Mouse (Mus musculus) lung, embryonic 14.5 days (tissue): ENCODE results near the gene Adig. TPM values are rescaled to one million over a fixed set of nuclear protein-coding genes. Genes with fewer than 3 reads are reported as not detected.
A peak's percentile ranks its signal among the peaks of the same experiment; 100 is the strongest.

Experiments
- ATAC-seq: fragments of 200-750 bp; cut with Nextera tagmentation; 2 replicates; pipeline ENCODE4 v1.8.0; 2017; ENCODE audit warnings: mild to moderate bottlenecking, moderate TSS enrichment, moderate library complexity; ENCODE audit not compliant: insufficient read depth
- DNase-seq: peaks from one replicate; pipeline ENCODE4 v3.0.0-alpha.2; 2015
- H3K27ac ChIP-seq: fragments of 300-500 bp; sonication (generic); 2 replicates; pipeline ENCODE4 v1.5.1; 2014; ENCODE audit warnings: low read depth, mild to moderate bottlenecking, moderate library complexity
- H3K27me3 ChIP-seq: fragments of 300-500 bp; sonication (generic); 2 replicates; pipeline ENCODE4 v1.6.1; 2014; ENCODE audit warnings: low read length, control low read depth; ENCODE audit not compliant: insufficient read depth
- H3K36me3 ChIP-seq: fragments of 300-500 bp; sonication (generic); 2 replicates; pipeline ENCODE4 v1.6.1; 2014; ENCODE audit warnings: control low read depth; ENCODE audit not compliant: insufficient read depth
- H3K4me1 ChIP-seq: fragments of 300-500 bp; sonication (generic); 2 replicates; pipeline ENCODE4 v1.6.1; 2014; ENCODE audit warnings: antibody characterized with exemption, control low read depth; ENCODE audit not compliant: insufficient read depth
- H3K4me2 ChIP-seq: fragments of 300-500 bp; sonication (generic); 2 replicates; pipeline ENCODE4 v1.6.1; 2014; ENCODE audit warnings: mild to moderate bottlenecking
- H3K4me3 ChIP-seq: fragments of 300-500 bp; sonication (generic); 2 replicates; pipeline ENCODE4 v1.5.1; 2014; ENCODE audit warnings: low read depth, low read length
- H3K9ac ChIP-seq: fragments of 300-500 bp; sonication (generic); 2 replicates; pipeline ENCODE4 v1.6.1; 2014
- H3K9me3 ChIP-seq: fragments of 300-500 bp; sonication (generic); 2 replicates; pipeline ENCODE4 v1.6.1; 2016; ENCODE audit warnings: low read depth, low read length, control low read depth
- CTCF ChIP-seq: IDR thresholded peaks from 2 replicates; pipeline ENCODE4 v1.5.1; 2016; ENCODE audit warnings: antibody characterized with exemption, low read depth
- WGBS: fragments of 180-500 bp; shearing (Covaris S2); extraction: QIAGEN DNeasy Blood & Tissue Kit; methylation state at CpG from one replicate; pipeline ENCODE4 v1.1.7; 2014; 5-methylcytosine and 5-hydroxymethylcytosine counted together
- polyA plus RNA-seq: library from polyadenylated mRNA; unstranded; fragments of >200 nt; fragmentation: Nextera tagmentation; extraction: Ambion mirVana; gene quantifications from 2 replicates; pipeline ENCODE4 v1.2.1, GENCODE M21; 2014

Adig gene
- polyA plus RNA-seq, 1 experiment from 2014 or later: 0.42 TPM

DNA sequence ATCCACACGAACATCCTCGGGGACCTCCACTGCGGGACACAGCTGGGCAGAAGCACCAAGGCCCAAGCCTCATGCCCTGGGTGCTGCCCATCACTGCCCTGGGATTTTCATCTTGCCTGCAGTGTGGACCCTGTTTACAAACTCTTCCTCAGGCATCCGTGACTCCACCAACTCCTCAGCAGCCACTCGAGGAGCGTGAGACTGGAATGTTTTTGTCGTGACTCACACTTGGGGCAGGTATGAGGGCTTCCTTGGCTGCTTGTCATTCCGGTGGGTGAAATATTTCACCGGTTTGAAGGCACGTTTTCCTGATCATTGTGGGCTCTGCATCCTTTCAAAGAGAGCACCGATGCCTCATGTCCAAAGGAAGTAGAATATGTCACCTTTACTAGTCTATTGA is 16.7 kb downstream of the Adig start:
- Histone ChIP-seq H3K27ac (no peak overlapping the region), H3K9me3 (no peaks in the 10 kb centered on the region), H3K27me3 (no peaks in the 10 kb centered on the region), H3K9ac (no peak overlapping the region), H3K4me1 (no peaks in the 10 kb centered on the region), H3K4me3 (no peak overlapping the region), H3K36me3 (no peaks in the 10 kb centered on the region), H3K4me2 (no peak overlapping the region)
- DNase-seq (peak; percentile 19), ATAC-seq (no peak)
- 50% methylated on average over 11 of the region's 11 CpGs for WGBS
- no peak for TF ChIP-seq CTCF

DNA sequence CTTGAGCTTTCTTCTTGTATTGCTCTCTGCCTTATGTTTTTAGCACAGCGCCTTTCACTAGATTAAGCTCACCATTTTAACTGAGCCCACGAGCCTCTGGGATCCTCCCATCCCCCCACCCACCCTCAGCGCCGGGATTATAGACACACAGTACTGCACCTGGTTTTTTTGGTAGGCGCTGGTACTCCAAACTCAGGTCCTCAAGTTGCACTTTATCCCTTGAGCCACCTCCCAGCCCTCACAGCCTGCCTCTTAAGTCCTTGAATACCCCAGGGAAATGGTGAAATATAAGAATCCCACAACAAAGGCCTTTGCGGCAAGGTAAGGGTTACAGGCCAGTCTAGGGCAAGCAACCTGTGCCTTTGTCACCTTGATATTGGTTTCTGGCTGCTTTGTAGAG is 17.4 kb downstream of the Adig start:
- no peak overlapping the region for H3K9ac ChIP-seq
- H3K4me3 ChIP-seq: no peak overlapping the region
- ATAC-seq: no peak
- H3K4me2 ChIP-seq: no peak overlapping the region
- WGBS: 68% methylated on average over 6 of the region's 6 CpGs
- no peaks in the 10 kb centered on the region for H3K36me3 ChIP-seq
- H3K27ac ChIP-seq: no peak overlapping the region
- no peaks in the 10 kb centered on the region for H3K27me3 ChIP-seq
- TF ChIP-seq CTCF: no peak
- no peak for DNase-seq
- H3K4me1 ChIP-seq: no peaks in the 10 kb centered on the region
- H3K9me3 ChIP-seq: no peaks in the 10 kb centered on the region

DNA sequence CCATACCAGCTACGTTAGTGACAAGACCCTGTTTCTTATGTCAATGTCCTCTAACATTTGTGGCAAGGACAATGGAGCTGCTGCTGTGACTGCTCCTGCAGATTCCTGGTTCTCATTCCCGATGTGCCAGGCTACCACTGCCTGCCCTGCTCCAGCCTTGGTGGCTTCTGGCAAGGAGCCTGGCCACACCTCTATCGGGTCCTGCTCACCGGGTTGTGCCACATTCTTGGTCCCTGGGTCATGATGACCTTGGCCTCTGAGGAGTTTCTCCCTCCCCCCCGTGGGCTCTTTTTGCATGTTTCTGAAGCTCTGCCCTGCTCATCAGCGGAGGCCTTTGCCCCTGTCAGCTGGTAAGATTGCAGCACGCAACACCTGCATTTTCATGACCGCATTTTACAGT is 20.6 kb downstream of the Adig start:
- Histone ChIP-seq H3K9me3 (no peaks in the 10 kb centered on the region), H3K9ac (no peak overlapping the region), H3K27ac (no peak overlapping the region), H3K4me1 (no peaks in the 10 kb centered on the region), H3K4me3 (no peak overlapping the region), H3K36me3 (no peaks in the 10 kb centered on the region), H3K4me2 (no peak overlapping the region), H3K27me3 (no peaks in the 10 kb centered on the region)
- WGBS: 68% methylated on average over 8 of the region's 8 CpGs
- no peak for ATAC-seq
- TF ChIP-seq CTCF: no peak
- DNase-seq: no peak

DNA sequence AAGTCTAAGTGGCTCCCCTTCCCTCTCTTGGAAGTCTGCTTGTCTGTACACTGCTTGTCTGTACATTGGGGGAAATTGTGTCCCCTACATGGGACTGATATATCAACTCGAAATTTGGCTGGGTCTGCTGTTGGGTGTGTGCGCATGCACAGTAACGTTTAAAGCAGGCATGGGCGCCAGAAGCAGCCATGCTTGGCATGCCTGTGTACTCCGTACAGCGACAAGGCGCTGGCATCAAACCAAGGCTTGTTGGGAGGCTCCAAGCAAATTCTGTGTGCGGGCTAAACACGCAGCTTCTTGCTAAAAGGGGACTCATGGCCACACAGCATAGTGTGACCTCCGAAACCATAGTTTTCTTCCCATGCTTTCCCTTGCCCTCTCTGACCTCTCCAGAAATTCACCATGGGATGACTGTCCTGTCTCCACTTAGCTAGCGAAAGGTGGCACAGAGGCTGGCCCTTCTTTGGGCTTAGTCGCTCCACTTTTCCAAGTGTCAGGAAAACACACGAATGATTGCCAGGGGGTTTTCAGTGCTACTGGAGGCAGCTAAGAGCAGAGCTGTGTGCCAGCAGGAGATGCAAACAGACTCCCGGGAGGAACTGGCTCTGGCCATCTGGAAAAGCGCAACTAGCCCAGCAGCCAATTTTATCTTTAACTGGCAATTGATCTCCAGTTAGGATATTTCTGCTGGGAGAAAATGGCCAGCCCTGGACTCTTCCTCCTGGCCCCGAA is 21.9 kb downstream of the Adig start:
- ATAC-seq (no peak), DNase-seq (no peak)
- Histone ChIP-seq H3K4me1 (no peaks in the 10 kb centered on the region), H3K36me3 (no peaks in the 10 kb centered on the region), H3K9ac (no peak overlapping the region), H3K4me3 (no peak overlapping the region), H3K4me2 (no peak overlapping the region), H3K27ac (no peak overlapping the region), H3K9me3 (no peaks in the 10 kb centered on the region), H3K27me3 (no peaks in the 10 kb centered on the region)
- no peak for TF ChIP-seq CTCF
- 75% methylated on average over 16 of the region's 16 CpGs for WGBS

DNA sequence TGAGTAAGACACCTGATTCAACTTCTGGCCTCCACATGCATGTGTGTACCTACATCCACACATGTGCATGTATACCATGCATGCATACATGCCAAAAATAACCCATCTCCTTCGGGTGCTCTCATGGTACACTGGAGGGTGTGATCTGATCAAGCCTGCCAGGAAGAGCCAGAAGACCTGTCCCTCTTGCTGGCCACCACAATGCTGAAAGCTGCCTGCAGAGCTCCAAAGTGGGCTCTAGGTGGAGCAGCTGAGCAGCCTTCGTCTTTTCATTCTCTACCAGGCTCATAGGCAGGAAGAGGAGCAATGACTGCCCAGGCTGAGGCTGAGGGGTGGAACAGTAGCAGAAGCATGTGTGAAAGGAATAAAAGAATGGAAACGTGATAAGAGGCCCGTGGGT is 31.7 kb downstream of the Adig start:
- WGBS: 8% methylated on average over 4 of the region's 4 CpGs
- no peaks in the 10 kb centered on the region for H3K27me3 ChIP-seq
- peak; percentile 78 for TF ChIP-seq CTCF
- H3K4me3 ChIP-seq: no peak overlapping the region
- ATAC-seq (peak; percentile 35; the same call in 1 of the 2 replicates), DNase-seq (peak; percentile 76)
- H3K27ac ChIP-seq: no peak overlapping the region
- no peak overlapping the region for H3K9ac ChIP-seq
- H3K4me2 ChIP-seq: no peak overlapping the region
- no peaks in the 10 kb centered on the region for H3K9me3 ChIP-seq
- H3K36me3 ChIP-seq: no peaks in the 10 kb centered on the region
- no peaks in the 10 kb centered on the region for H3K4me1 ChIP-seq

DNA sequence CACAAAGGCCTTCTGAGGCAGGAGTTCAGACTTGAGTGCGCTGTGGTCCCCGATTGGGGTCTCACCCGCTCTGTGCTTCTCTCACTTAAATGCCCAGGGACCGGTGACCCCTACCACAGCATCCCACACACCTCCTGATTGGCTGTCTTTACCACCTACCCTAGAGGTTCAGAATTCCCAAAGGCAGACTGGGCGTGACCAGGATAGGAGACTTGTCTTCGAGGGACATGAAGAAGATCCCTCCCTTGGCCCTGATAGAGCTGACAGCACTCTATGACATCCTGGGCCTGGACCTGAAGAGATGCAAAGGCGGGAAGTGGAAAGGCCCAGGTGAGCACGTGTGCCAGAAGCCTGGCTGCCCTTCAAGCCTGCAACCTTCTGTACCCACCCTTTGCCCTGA is 32.1 kb downstream of the Adig start:
- ATAC-seq (no peak), DNase-seq (no peak)
- no peak overlapping the region for H3K4me2 ChIP-seq
- no peak overlapping the region for H3K4me3 ChIP-seq
- no peaks in the 10 kb centered on the region for H3K36me3 ChIP-seq
- no peak for TF ChIP-seq CTCF
- no peak overlapping the region for H3K9ac ChIP-seq
- no peaks in the 10 kb centered on the region for H3K27me3 ChIP-seq
- no peaks in the 10 kb centered on the region for H3K9me3 ChIP-seq
- H3K4me1 ChIP-seq: no peaks in the 10 kb centered on the region
- no peak overlapping the region for H3K27ac ChIP-seq
- 80% methylated on average over 8 of the region's 8 CpGs for WGBS

DNA sequence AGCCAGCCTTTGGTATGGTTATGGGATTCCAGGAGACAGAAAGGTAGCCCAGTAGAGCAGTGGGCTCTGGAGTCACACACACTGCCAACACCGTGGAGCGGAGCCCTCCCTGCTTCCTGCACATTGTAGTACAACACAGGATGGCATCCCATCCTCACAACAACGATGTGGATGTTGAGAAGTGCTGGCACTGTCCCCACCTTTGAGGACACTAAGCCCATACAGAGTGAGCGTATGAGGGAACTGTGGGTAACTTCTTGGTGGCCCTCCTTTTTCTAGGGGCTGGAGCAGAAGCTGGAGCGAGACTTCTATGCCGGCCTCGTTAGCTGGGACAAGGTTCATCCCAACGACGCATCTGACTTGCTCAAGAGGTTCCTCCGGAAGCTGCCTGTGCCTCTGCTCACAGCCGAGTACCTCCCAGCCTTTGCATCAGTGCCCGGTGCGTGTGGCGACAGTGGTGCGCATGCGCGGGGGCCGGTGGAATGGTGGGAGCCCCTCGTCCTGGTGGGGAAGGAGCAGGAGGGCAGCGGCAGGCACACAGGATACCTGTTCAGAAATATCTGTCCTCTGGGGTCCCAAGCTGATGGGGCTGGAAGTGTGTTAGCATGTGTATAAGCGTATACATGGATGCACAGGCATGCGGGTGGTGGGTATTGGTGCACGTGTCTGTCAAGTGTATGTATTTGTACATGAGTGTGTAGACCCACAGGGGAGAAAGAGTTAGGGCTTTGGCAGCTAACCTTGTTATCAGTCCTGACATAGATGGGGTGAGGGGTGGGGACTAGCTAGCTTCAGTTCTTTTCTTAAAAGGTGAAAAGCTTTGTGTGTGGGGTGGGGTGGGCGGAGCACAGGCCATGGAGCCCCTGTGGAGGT is 37.3 kb downstream of the Adig start:
- Histone ChIP-seq H3K4me2 (peak overlapping the region; percentile 41), H3K27ac (no peak overlapping the region), H3K36me3 (no peaks in the 10 kb centered on the region), H3K4me1 (no peaks in the 10 kb centered on the region), H3K9ac (no peak overlapping the region), H3K4me3 (no peak overlapping the region), H3K9me3 (no peaks in the 10 kb centered on the region), H3K27me3 (no peaks in the 10 kb centered on the region)
- WGBS: 46% methylated on average over 24 of the region's 24 CpGs
- no peak for TF ChIP-seq CTCF
- DNase-seq (peak; percentile 11), ATAC-seq (no peak)
